Mouse (Mus musculus): ENCODE measurements around the gene Olfr1441.

Gene Olfr1441

DNA sequence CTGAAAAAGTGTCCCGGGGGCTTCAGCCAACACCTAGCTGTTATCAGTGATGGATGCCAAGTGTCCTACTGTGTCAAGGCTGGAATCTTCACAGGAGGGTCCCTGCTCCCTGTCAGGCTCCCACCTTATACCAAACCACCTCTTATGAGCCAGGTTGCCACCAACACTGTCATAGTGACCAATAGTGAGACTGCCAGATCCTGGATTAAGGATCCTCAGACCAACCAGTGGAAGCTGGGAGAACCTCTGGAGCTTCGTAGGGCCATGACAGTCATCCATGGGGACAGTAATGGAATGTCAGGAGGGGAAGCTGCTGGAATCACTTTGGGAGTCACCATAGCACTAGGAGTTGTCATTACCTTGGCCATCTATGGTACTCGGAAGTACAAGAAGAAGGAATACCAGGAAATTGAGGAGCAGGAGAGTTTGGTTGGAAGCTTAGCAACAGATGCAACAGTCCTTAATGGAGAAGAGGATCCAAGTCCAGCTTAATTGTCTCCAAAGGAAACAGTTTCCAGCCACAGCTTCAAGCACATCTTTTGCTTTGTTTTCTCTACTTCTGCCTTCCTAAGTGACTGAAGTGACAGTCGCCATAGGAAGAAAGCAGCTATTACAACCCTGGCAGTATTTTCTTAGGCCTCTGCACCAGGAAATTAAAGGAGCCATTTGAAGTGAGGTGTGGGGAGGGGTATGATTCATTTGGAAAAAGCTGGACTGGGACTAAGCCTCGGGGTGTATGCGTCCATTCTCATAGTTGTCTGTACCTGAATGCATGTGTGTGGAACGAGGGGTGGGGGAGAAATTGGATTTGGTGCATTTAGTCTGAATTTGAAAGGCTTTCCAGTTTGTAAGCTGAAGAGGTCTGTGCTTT, 45.9 kb downstream of the Olfr1441 start:
- DNase-seq (ENCODE audit: low read depth, low spot score), result no peak

DNA sequence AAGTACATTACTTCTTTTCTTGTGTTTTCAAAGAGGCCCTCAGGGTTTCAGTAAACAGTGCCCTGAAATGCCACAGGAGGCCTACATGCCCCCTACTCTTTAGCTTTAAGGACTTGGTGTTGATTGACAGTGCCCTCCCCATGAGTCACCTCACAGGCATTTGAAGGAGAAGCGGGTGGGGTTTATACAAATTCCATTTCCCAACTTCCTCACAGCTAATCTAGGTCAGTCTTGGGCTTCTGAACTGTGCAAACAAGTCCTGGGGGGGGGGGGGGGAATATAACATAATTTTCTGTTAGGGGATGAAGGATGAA, 46.4 kb downstream of the Olfr1441 start:
- DNase-seq (ENCODE audit: low read depth, low spot score), result peak; percentile 90

DNA sequence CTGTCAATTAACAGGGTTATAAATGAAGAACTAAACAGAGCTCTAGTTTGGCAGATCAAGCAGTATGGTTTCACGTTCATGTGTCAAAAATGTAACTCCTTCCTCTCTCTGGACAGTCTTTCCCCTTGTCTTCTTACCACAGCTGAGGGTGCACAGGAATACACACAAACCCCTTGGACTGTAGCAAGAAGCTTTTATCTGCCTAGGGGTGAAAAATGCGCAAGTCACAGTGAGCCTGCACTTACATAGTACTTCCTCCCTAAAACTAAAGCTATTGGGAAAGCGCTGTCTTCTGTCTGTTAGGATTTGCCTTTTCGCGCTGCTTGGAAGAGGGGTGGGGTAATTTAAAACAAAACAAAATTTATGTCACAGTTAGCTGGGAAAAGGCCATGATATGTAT, 46.9 kb downstream of the Olfr1441 start:
- peak; percentile 60 for DNase-seq (ENCODE audit: low read depth, low spot score)

DNA sequence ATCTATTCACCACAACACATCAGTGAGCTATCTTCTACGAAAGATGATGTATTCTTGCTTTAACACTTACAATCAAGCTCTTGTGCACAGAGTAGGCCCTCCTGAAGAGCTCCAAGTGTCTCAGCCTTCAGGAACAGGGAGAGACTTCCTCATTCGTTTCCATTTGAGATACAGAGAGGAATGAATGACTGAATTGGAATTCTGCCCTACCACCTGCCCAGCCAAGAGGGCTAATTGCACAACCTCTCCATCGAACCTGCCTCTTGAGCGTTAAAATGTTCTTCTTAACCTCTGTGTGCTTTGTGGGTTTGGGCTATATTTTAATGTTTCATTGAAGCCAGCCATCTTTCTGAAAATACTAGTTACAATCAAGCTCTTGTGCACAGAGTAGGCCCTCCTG, 47.4 kb downstream of the Olfr1441 start:
- peak; percentile 54 for DNase-seq (ENCODE audit: low read depth, low spot score)

DNA sequence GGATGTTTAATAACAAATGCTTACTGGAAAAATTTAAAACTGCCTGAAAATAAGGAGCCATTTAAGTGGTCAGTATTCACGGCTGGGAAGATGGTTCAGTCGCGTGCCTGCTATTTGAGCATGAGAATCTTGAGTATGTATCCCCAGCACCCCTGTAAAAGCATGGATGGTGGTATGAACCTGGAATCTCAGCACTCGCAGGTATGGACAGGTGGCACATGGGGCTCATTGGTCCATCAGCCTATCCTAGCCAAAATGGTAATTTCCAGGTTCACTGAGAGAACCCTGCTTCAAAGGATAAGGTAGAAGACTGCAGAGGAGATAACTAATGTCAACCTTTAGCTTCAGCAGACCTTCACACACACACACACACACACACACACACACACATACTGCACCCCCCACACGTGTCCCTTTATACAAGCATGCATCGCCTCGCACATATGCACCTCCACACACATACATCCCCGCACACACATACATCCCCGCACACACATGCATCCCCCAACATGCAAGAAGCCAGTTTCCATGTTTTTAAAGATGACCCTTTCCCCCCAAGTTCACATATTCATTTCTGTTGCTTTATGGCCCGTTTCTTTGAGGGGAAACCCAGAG, 48.4 kb downstream of the Olfr1441 start:
- DNase-seq (ENCODE audit: low read depth, low spot score), result no peak

DNA sequence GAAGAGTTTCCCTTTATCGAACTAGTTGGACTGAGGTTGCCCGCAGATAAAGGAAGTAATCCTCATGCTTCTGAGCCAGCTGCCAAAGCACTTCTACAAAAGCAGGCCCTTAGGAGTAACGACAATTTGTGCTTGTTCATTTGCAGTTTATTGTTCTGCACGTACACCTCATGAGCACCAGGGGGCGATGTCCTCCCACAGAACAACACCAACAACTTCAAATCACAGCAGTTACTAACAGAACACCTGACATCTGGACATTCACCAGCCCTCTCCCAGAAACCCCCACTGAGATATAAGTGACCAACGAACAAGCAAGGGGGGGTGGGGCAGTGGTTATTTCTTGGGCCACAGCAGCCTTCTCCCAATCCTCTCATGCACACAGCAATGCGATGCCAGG, 49.0 kb downstream of the Olfr1441 start:
- peak; percentile 88 for DNase-seq (ENCODE audit: low read depth, low spot score)

DNA sequence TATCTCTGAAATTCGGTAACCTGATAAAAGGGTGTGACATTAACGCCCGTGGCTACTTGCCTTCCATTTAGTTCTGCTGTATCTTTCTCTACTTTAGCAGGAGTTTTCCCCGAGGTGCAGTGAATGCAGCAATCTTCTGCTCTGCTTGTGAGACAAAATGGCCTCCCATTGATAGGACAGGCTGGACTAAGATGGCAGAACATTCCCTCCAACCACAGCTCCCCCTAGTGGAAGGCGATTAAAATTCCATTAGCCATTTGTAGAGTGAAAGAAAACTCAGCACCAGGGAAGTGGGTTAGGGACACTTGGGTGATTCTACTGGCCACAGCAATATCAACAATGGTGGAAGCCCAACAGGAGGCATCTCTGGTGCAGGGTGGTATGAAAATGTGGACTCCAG, 50.2 kb downstream of the Olfr1441 start:
- DNase-seq (ENCODE audit: low read depth, low spot score), result peak; percentile 79

DNA sequence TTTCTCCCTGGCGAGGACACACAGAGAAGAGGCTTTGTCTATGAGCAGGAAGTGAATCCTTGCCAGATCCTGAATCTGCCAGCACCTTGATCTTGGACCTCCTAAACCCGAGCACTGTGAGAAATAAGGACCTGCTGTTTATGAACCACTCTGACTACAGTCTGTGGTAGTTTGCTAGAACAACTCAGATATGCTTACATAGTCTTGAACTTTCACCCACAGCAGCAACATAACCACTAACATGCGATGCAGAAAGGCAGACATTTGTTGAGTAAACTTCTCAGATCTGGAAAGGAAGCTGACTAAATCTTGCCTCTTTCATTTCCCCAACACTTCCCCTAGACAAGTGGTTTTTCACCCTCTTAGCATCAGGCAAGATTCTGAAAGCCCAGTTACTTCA, 54.6 kb downstream of the Olfr1441 start:
- DNase-seq (ENCODE audit: low read depth, low spot score), result peak; percentile 55

DNA sequence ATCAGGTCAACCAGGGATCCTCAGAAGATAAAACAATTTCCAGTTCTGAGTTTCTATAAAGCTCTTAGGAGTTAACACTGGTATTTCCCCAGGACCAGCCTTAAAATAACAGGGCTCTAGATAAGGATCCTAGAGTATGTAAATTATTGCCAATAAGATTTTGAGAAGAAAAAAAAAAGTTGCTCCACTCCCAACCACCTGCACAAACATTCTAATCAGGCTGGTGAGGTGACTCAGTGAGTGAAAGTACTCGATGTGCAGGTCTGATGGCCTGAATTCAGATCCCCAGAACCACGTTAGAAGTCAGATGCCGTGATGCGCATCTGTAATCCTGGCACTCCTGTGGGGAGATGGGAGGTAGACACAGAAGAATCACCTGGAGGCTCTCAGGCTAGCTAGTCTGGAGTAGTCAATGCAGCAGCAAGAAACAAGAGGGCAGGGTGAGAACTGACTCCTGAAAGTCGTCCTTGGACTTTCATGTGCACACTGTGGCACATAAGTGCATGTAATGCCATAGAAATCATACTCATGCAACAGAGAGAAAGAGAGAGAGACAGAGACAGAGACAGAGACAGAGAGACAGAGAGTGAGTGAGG, 55.2 kb downstream of the Olfr1441 start:
- DNase-seq (ENCODE audit: low read depth, low spot score), result no peak

Measured in 3T3-L1 (cell line).